Mouse (Mus musculus) liver, embryonic 14.5 days (tissue): ENCODE measurements at regions not wholly inside any gene's neighbourhood (a gene's known extent, or its start where the extent isn't known, plus 50 kb on each side); places are given as distances from the start of the nearest gene placed in this dataset.

ENCODE experiments used
- CTCF ChIP-seq: IDR thresholded peaks from 2 replicates; pipeline ENCODE4 v1.5.1; 2016; ENCODE audit warnings: antibody characterized with exemption, low read depth, control low read depth
- EP300 ChIP-seq: IDR thresholded peaks from 2 replicates; pipeline ENCODE4 v1.6.1; 2016; ENCODE audit warnings: antibody characterized with exemption, low read depth

DNA sequence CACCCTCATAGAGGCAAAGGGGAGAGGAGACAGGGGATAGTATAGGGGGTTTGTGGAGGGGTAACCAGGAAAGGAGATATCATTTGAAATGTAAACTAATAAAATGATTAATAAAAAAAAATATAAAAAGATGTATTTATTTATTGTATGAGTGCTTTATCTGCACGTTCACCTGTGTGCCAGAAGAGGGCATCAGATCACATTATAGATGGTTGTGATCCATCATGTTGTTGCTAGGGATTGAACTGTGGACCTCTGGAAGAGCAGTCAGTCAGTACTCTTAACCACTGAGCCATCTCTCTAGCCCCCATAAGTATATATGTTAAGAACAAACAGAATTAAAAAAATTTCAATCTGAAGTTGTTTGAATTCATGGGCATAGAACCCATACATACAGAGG, 69.4 kb upstream of the Max start:
- peak; percentile 11; the same call in 1 of the 2 replicates for TF ChIP-seq CTCF
- no peak for TF ChIP-seq EP300
